9 mouse cellular contexts compared by ENCODE assay signal in the genomic region with DNA sequence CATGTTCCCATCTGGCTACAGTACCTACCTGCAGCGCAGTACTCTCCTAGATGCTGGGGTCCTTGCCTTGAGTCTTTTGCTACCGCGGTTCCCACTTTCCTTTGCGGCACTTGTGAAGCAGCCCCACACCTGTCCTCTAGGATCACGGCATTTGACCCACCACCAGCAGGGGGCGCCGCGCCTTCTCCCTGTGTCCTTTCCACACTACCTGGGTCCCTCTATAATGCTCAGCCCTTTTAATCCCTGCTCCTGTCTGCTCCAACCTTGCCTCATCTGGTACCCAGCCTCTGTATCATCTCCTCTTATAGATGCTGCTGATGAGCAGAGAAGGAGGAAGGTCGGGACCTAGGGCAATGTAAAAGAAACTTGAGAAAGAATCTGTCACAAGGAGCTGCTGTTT. TPM values are rescaled to one million over a fixed set of nuclear protein-coding genes. Genes with fewer than 3 reads are reported as not detected.
DNase-seq lines count a peak whose midpoint lies in the region; ATAC-seq and TF ChIP-seq lines count a peak whose summit lies in the region.
"Had no signal": no experiment of that assay in that cellular context is flagged by ENCODE, and none has a peak within 500 bp of the region (broad histone marks: within the 10 kb centered on the region; RNA-seq: fewer than 3 reads in every experiment).

No protein-coding gene starts in this region.

- TF ChIP-seq CTCF in lung, embryonic 14.5 days (IDR thresholded peaks at IDR 0.05; ENCODE audit: low read depth): peak; percentile 80
- TF ChIP-seq CTCF in small intestine, adult 2 months (IDR thresholded peaks at IDR 0.05; ENCODE audit: extremely low read depth, insufficient read length, insufficient replicate concordance, low read depth, low read length): peak; percentile 77; the same call in 1 of the 2 replicates

- H3K4me1 ChIP-seq in liver, embryonic 11.5 days (replicated peaks; ENCODE audit: control insufficient read depth, insufficient read depth, low read length): no peaks in the 10 kb centered on the region
- no peaks in the 10 kb centered on the region for H3K4me1 ChIP-seq in lung, embryonic 14.5 days (ENCODE audit: insufficient read depth)
- no peaks in the 10 kb centered on the region for H3K4me1 ChIP-seq in small intestine, adult 2 months (ENCODE audit: control insufficient read depth, insufficient read depth, insufficient read length, low read length)

- no peak for TF ChIP-seq POLR2A in small intestine, adult 2 months (IDR thresholded peaks at IDR 0.05; ENCODE audit: low read depth, low read length)

- no peak overlapping the region for H3K4me2 ChIP-seq in liver, embryonic 11.5 days
- no peak overlapping the region for H3K4me2 ChIP-seq in lung, embryonic 14.5 days
- H3K4me2 ChIP-seq: embryonic facial prominence, embryonic 15.5 days had no signal

- H3K4me3 ChIP-seq in liver, embryonic 11.5 days (ENCODE audit: low read depth, low read length): no peak overlapping the region
- no peak overlapping the region for H3K4me3 ChIP-seq in lung, embryonic 14.5 days (ENCODE audit: low read depth, low read length)
- H3K4me3 ChIP-seq in small intestine, adult 2 months (ENCODE audit: low read depth, low read length): no peak overlapping the region
- H3K4me3 ChIP-seq: embryonic facial prominence, embryonic 15.5 days had no signal

- no peak overlapping the region for H3K27ac ChIP-seq in liver, embryonic 11.5 days (ENCODE audit: low read depth, low read length)
- no peak overlapping the region for H3K27ac ChIP-seq in lung, embryonic 14.5 days (ENCODE audit: low read depth)
- no peak overlapping the region for H3K27ac ChIP-seq in small intestine, adult 2 months (ENCODE audit: insufficient read depth, low read depth, low read length)
- H3K27ac ChIP-seq: embryonic facial prominence, embryonic 15.5 days had no signal

- no peak overlapping the region for H3K9ac ChIP-seq in liver, embryonic 11.5 days (ENCODE audit: low read depth, low read length)
- H3K9ac ChIP-seq in lung, embryonic 14.5 days: no peak overlapping the region
- H3K9ac ChIP-seq: embryonic facial prominence, embryonic 15.5 days had no signal

- no peaks in the 10 kb centered on the region for H3K9me3 ChIP-seq in liver, embryonic 11.5 days (ENCODE audit: control insufficient read depth, low read length)
- no peaks in the 10 kb centered on the region for H3K9me3 ChIP-seq in lung, embryonic 14.5 days (ENCODE audit: low read depth, low read length)
- H3K9me3 ChIP-seq: embryonic facial prominence, embryonic 15.5 days had no signal

- no peak for ATAC-seq in liver, embryonic 11.5 days (replicated peaks; ENCODE audit: low FRiP score)
- no peak for ATAC-seq in lung, embryonic 14.5 days (ENCODE audit: insufficient read depth)
- no peak for ATAC-seq in erythroid progenitor cell, adult 5-6 weeks (replicated peaks; ENCODE audit: low FRiP score, poor library complexity, severe bottlenecking)

- H3K36me3 ChIP-seq in liver, embryonic 11.5 days (ENCODE audit: control insufficient read depth, insufficient read depth, low read length): no peaks in the 10 kb centered on the region
- no peaks in the 10 kb centered on the region for H3K36me3 ChIP-seq in lung, embryonic 14.5 days (ENCODE audit: insufficient read depth)
- H3K36me3 ChIP-seq in small intestine, adult 2 months (ENCODE audit: control insufficient read depth, insufficient read depth, low read length): no peaks in the 10 kb centered on the region
- H3K36me3 ChIP-seq: embryonic facial prominence, embryonic 15.5 days had no signal

- no peaks in the 10 kb centered on the region for H3K27me3 ChIP-seq in liver, embryonic 11.5 days (replicated peaks; ENCODE audit: control insufficient read depth, insufficient read depth, low read length)
- H3K27me3 ChIP-seq in lung, embryonic 14.5 days (ENCODE audit: insufficient read depth, low read length): no peaks in the 10 kb centered on the region
- H3K27me3 ChIP-seq in small intestine, adult 2 months (ENCODE audit: control insufficient read depth, insufficient read depth, low read length): no peaks in the 10 kb centered on the region
- H3K27me3 ChIP-seq: embryonic facial prominence, embryonic 15.5 days had no signal

- 14% methylated on average over 9 of the region's 9 CpGs for WGBS in liver, embryonic 11.5 days
- WGBS in lung, embryonic 14.5 days: 20% methylated on average over 9 of the region's 9 CpGs
- 22% methylated on average over 9 of the region's 9 CpGs for WGBS in small intestine, adult 2 months

- peak; percentile 37 for DNase-seq in liver
- no peak for DNase-seq in liver, embryonic 11.5 days (ENCODE audit: low spot score)
- peak; percentile 74 for DNase-seq in adrenal gland, postnatal 25 days
- peak; percentile 51 for DNase-seq in forelimb bud, embryonic 11.5 days (ENCODE audit: low read depth, low spot score)
- peak; percentile 79 for DNase-seq in kidney, postnatal 10 days
- peak; percentile 51 for DNase-seq in lung, embryonic 14.5 days

RNA-seq across cellular contexts. Expression of gene Cachd1, which starts 53.9 kb away (rescaled TPM):
- 10.0 and 12.1 TPM in 2 replicates for polyA plus RNA-seq in liver, embryonic 11.5 days (2014; fragmentation: Nextera tagmentation; extraction: Ambion mirVana)
- total RNA-seq in adrenal gland, postnatal 25 days (2021): 8.7 and 16.2 TPM in 2 replicates
- 26.9 and 27.9 TPM in 2 replicates for polyA plus RNA-seq in lung, embryonic 14.5 days (2014; fragmentation: Nextera tagmentation; extraction: Ambion mirVana)
- polyA plus RNA-seq in small intestine, adult 2 months (2012; rRNA removed): 23.5 and 51.7 TPM in 2 replicates
- 36.8 and 66.2 TPM in 2 replicates for total RNA-seq in erythroid progenitor cell, adult 5-6 weeks (2015; ENCODE audit: low replicate concordance)
- total RNA-seq in erythroid progenitor cell, adult 5-6 weeks (2017; ENCODE audit: low replicate concordance): 12.0 and 39.4 TPM in 2 replicates
